Mouse (Mus musculus) ES-Bruce4 (cell line): ENCODE data around the gene Ksr1.

ENCODE experiments used
- CTCF ChIP-seq: IDR thresholded peaks from one replicate; pipeline ENCODE4 v1.8.1; 2011; ENCODE audit warnings: low read depth, low read length
- EP300 ChIP-seq: IDR thresholded peaks from 2 replicates; pipeline ENCODE4 v1.6.1; 2011; ENCODE audit warnings: low read depth, low read length; ENCODE audit not compliant: insufficient read depth

DNA sequence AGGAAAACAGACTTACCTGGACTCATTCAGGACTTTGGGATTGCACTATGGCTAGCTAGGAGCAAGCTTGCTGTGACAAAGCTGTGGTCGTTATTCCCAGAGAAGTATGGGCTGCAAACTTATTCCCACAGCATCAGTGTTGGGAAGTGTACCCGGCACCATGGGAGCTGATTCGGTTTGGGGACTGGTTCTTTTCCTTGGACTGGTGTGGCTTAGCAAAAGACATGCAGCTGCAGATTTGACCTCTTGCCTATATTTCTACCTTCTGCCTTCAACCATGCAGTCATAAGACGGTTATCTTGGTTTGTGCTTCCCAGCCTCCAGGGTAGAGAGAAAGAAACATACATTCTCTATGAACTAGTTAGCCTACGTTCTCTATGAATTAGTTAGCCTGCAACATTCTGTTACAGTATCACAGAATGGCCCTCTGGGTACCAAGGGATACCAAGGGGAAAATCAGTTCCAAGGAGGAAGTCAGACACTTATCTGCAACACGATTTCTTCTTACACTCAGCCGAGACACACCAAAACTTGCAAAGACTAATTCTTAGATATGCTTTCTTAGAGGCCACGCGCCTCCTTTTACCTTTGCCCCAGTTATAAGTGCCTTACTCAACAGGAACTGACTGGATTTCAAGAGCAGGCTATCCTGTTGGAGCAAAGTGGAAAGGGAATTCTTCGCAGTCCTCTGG lies 159.8 kb downstream of the Ksr1 start:
- TF ChIP-seq CTCF (no peak), EP300 (no peak)
